Mouse (Mus musculus) cerebellum, adult 9-10 months (tissue): ENCODE data around the gene Wipf2.

Source experiments
- DNase-seq: peaks from one replicate; pipeline ENCODE4 v3.0.0; 2022

Gene Wipf2

GRCm38 (mm10) chr11:98854659-98855058 lies 8.8 kb upstream of the Wipf2 start:
- DNase-seq, result no peak

- DNase-seq, result peak; percentile 94
These were observed 4.4 kb upstream of the Wipf2 start for GRCm38 (mm10) chr11:98858759-98859731.

- DNase-seq, result peak; percentile 72
These were observed 452 bp downstream of the Wipf2 start for GRCm38 (mm10) chr11:98863751-98864429.

- DNase-seq, result peak; percentile 64
These were observed 3.9 kb downstream of the Wipf2 start for GRCm38 (mm10) chr11:98867293-98867692.

- no peak for DNase-seq
These were observed 6.5 kb downstream of the Wipf2 start for GRCm38 (mm10) chr11:98869906-98870305.

GRCm38 (mm10) chr11:98870791-98871190 lies 7.4 kb downstream of the Wipf2 start:
- no peak for DNase-seq

GRCm38 (mm10) chr11:98871416-98871815 lies 8.0 kb downstream of the Wipf2 start:
- DNase-seq, result no peak

- peak; percentile 72 for DNase-seq
These were observed 8.6 kb downstream of the Wipf2 start for GRCm38 (mm10) chr11:98872040-98872439.

- no peak for DNase-seq
These were observed 10.5 kb downstream of the Wipf2 start for GRCm38 (mm10) chr11:98873900-98874299.

GRCm38 (mm10) chr11:98877001-98877400 lies 13.6 kb downstream of the Wipf2 start:
- DNase-seq, result no peak

- no peak for DNase-seq
These were observed 24.3 kb downstream of the Wipf2 start for GRCm38 (mm10) chr11:98887703-98888102.

GRCm38 (mm10) chr11:98889077-98889476 lies 25.6 kb downstream of the Wipf2 start:
- no peak for DNase-seq

- DNase-seq, result no peak
These were observed 26.5 kb downstream of the Wipf2 start for GRCm38 (mm10) chr11:98889977-98890376.

GRCm38 (mm10) chr11:98892426-98892825 lies 29.0 kb downstream of the Wipf2 start:
- DNase-seq, result no peak

- no peak for DNase-seq
These were observed 37.2 kb downstream of the Wipf2 start for GRCm38 (mm10) chr11:98900529-98901125.

GRCm38 (mm10) chr11:98902621-98903245 lies 39.3 kb downstream of the Wipf2 start:
- DNase-seq, result no peak

- no peak for DNase-seq
These were observed 41.1 kb downstream of the Wipf2 start for GRCm38 (mm10) chr11:98904577-98904976.

- no peak for DNase-seq
These were observed 41.6 kb downstream of the Wipf2 start for GRCm38 (mm10) chr11:98905033-98905432.

- no peak for DNase-seq
These were observed 42.1 kb downstream of the Wipf2 start for GRCm38 (mm10) chr11:98905583-98905982.

GRCm38 (mm10) chr11:98907063-98907436 lies 43.6 kb downstream of the Wipf2 start:
- no peak for DNase-seq

GRCm38 (mm10) chr11:98907437-98908173 lies 44.2 kb downstream of the Wipf2 start, which contains the start of gene Cdc6:
Gene Cdc6 (plus strand): TSS chr11:98907801.
- peak; percentile 92 for DNase-seq

GRCm38 (mm10) chr11:98909654-98910053 lies 46.2 kb downstream of the Wipf2 start:
- peak; percentile 75 for DNase-seq
